Mouse (Mus musculus): Measurements from ENCODE around the gene Arhgap40.

DNA sequence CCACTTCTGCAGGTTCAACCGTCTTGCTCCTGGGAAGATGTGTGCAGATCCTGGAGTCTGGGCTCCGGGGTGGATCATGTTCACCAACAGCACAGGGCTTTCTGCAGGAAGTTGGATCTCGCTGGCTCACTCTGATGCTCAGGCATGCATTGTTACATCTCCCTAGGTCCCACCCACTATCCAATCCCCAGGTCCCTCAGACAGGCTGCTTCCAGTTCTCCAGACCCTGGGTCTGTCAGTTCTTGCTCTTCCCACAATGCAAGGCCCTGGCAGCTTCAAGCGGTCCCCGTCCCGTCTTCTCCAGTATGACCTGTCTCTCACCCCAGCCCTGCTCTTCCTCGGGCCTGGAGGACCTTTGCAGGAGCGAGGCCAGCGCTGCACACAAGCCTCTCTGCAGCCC, 48.2 kb downstream of the Arhgap40 start:
- TF ChIP-seq CTCF (IDR thresholded peaks at IDR 0.05; ENCODE audit: control insufficient read depth, insufficient read depth, low read length) (no peak), POLR2A (IDR thresholded peaks at IDR 0.05; ENCODE audit: borderline replicate concordance, control insufficient read depth, low read depth, low read length) (no peak)

Measured in bone marrow, adult 2 months (tissue).